Mouse (Mus musculus) lung, postnatal 0 days (tissue): ENCODE results near the gene Adamtsl3. TPM values are rescaled to one million over a fixed set of nuclear protein-coding genes. Genes with fewer than 3 reads are reported as not detected.

Source experiments
- ATAC-seq: fragments of 200-750 bp; cut with Nextera tagmentation; 2 replicates; pipeline ENCODE4 v1.8.0; 2017; ENCODE audit warnings: moderate library complexity
- DNase-seq: peaks from one replicate; pipeline ENCODE4 v3.0.0-alpha.2; 2016; ENCODE audit warnings: low spot score
- H3K27ac ChIP-seq: fragments of 300-500 bp; sonication (generic); 2 replicates; pipeline ENCODE4 v1.5.1; 2014; ENCODE audit warnings: antibody characterized with exemption, mild to moderate bottlenecking, low read length, mixed read lengths
- H3K27me3 ChIP-seq: fragments of 300-500 bp; sonication (generic); replicated peaks from 2 replicates; pipeline ENCODE4 v1.6.1; 2014; ENCODE audit warnings: low read length, mixed read lengths; ENCODE audit not compliant: insufficient read depth
- H3K36me3 ChIP-seq: fragments of 300-500 bp; sonication (generic); 2 replicates; pipeline ENCODE4 v1.6.1; 2014; ENCODE audit warnings: low read length, mixed read lengths; ENCODE audit not compliant: insufficient read depth
- H3K4me1 ChIP-seq: fragments of 300-500 bp; sonication (generic); 2 replicates; pipeline ENCODE4 v1.6.1; 2014; ENCODE audit warnings: antibody characterized with exemption, low read depth, low read length, mixed read lengths; ENCODE audit not compliant: insufficient read depth
- H3K4me2 ChIP-seq: fragments of 300-500 bp; sonication (generic); replicated peaks from 2 replicates; pipeline ENCODE4 v1.6.1; 2014; ENCODE audit warnings: low read depth, mild to moderate bottlenecking, low read length, moderate library complexity, mixed read lengths
- H3K4me3 ChIP-seq: fragments of 300-500 bp; sonication (generic); 2 replicates; pipeline ENCODE4 v1.5.1; 2014; ENCODE audit warnings: low read depth, low read length
- H3K9ac ChIP-seq: fragments of 300-500 bp; sonication (generic); replicated peaks from 2 replicates; pipeline ENCODE4 v1.6.1; 2014; ENCODE audit warnings: low read depth, mild to moderate bottlenecking
- H3K9me3 ChIP-seq: fragments of 300-500 bp; sonication (generic); 2 replicates; pipeline ENCODE4 v1.6.1; 2016; ENCODE audit warnings: low read length, mixed read lengths
- CTCF ChIP-seq: IDR thresholded peaks from 2 replicates; pipeline ENCODE4 v1.5.1; 2016; ENCODE audit warnings: antibody characterized with exemption, mild to moderate bottlenecking
- EP300 ChIP-seq: IDR thresholded peaks from 2 replicates; pipeline ENCODE4 v1.6.1; 2016; ENCODE audit warnings: antibody characterized with exemption, mild to moderate bottlenecking, control low read depth
- WGBS: fragments of 180-500 bp; shearing (Covaris S2); extraction: QIAGEN DNeasy Blood & Tissue Kit; methylation state at CpG from one replicate; pipeline ENCODE4 v1.1.7; 2014; 5-methylcytosine and 5-hydroxymethylcytosine counted together
- polyA plus RNA-seq: library from polyadenylated mRNA; unstranded; fragments of >200 nt; fragmentation: Nextera tagmentation; extraction: Ambion mirVana; gene quantifications from 2 replicates; pipeline ENCODE4 v1.2.1, GENCODE M21; 2015

Adamtsl3 gene
- polyA plus RNA-seq, 1 experiment from 2014 or later, result 2.4 TPM

- no peaks in the 10 kb centered on the region for H3K27me3 ChIP-seq
- 0 out of 2 replicates have a peak, but pooled peaks cover 2% of the 10 kb centered on the region for H3K4me1 ChIP-seq
- WGBS, result 1% methylated on average over 44 of the region's 46 CpGs
- ATAC-seq (peak; percentile 99), DNase-seq (peak; percentile 97)
- H3K9me3 ChIP-seq, result no peaks in the 10 kb centered on the region
- H3K36me3 ChIP-seq, result no peaks in the 10 kb centered on the region
- peak within 1 kb of the TSS; percentile 55 for H3K9ac ChIP-seq
- peak within 1 kb of the TSS; percentile 64 for H3K4me2 ChIP-seq
- TF ChIP-seq EP300 (no peak), CTCF (peak; percentile 39)
- H3K27ac ChIP-seq, result peak within 1 kb of the TSS; percentile 59
- H3K4me3 ChIP-seq, result peak within 1 kb of the TSS; percentile 59
These were observed 313.0 kb downstream of the Adamtsl3 start, which contains the start of the genes Saxo2 and Efl1 for GRCm38 (mm10) chr7:82648353-82649080. Gene Saxo2, minus strand, starts transcription at chr7:82648528. Gene Efl1, plus strand, starts transcription at chr7:82648614.

- peak; percentile 49 for DNase-seq
- H3K4me3 ChIP-seq, result peak overlapping the region; percentile 59
- no peaks in the 10 kb centered on the region for H3K27me3 ChIP-seq
- H3K9ac ChIP-seq, result peak overlapping the region; percentile 55; the same call in 1 of the 2 replicates
- H3K27ac ChIP-seq, result no peak overlapping the region
- peak; percentile 37 for ATAC-seq
- H3K4me2 ChIP-seq, result peak overlapping the region; percentile 64
- no peak for TF ChIP-seq CTCF
- no peak for TF ChIP-seq EP300
- H3K36me3 ChIP-seq, result no peaks in the 10 kb centered on the region
- 17% methylated on average over 6 of the region's 6 CpGs for WGBS
- H3K4me1 ChIP-seq, result 0 out of 2 replicates have a peak, but pooled peaks cover 2% of the 10 kb centered on the region
- no peaks in the 10 kb centered on the region for H3K9me3 ChIP-seq
These were observed 313.6 kb downstream of the Adamtsl3 start for GRCm38 (mm10) chr7:82649081-82649445.

Other genes with a start within 250 kb of the Adamtsl3 start
- 2.5 and 2.6 TPM in 2 replicates for gene Sh3gl3, start 161.9 kb upstream of the Adamtsl3 start, polyA plus RNA-seq